Mouse (Mus musculus) embryonic facial prominence, embryonic 13.5 days (tissue): ENCODE results near the gene Mark1. TPM values are rescaled to one million over a fixed set of nuclear protein-coding genes. Genes with fewer than 3 reads are reported as not detected.

ENCODE experiments used
- ATAC-seq: fragments of 200-750 bp; cut with Nextera tagmentation; 2 replicates; pipeline ENCODE4 v1.8.0; 2017; ENCODE audit warnings: low read depth; ENCODE audit not compliant: insufficient number of reproducible peaks, insufficient read depth, low FRiP score, low TSS enrichment
- H3K27ac ChIP-seq: fragments of 300-500 bp; sonication (generic); 2 replicates; pipeline ENCODE4 v1.5.1; 2015; ENCODE audit warnings: moderate library complexity, mild to moderate bottlenecking, inconsistent platforms
- H3K27me3 ChIP-seq: fragments of 300-500 bp; sonication (generic); 2 replicates; pipeline ENCODE4 v1.6.1; 2015; ENCODE audit warnings: mild to moderate bottlenecking, inconsistent platforms
- H3K36me3 ChIP-seq: fragments of 300-500 bp; sonication (generic); 2 replicates; pipeline ENCODE4 v1.6.1; 2015; ENCODE audit warnings: mild to moderate bottlenecking, inconsistent platforms
- H3K4me1 ChIP-seq: fragments of 300-500 bp; sonication (generic); 2 replicates; pipeline ENCODE4 v1.6.1; 2015; ENCODE audit warnings: inconsistent platforms
- H3K4me2 ChIP-seq: fragments of 300-500 bp; sonication (generic); 2 replicates; pipeline ENCODE4 v1.6.1; 2015; ENCODE audit warnings: moderate library complexity, mild to moderate bottlenecking, inconsistent platforms
- H3K4me3 ChIP-seq: fragments of 300-500 bp; sonication (generic); 2 replicates; pipeline ENCODE4 v1.5.1; 2015; ENCODE audit warnings: mild to moderate bottlenecking, inconsistent platforms
- H3K9ac ChIP-seq: fragments of 300-500 bp; sonication (generic); 2 replicates; pipeline ENCODE4 v1.6.1; 2015; ENCODE audit warnings: mild to moderate bottlenecking, inconsistent platforms
- H3K9me3 ChIP-seq: fragments of 300-500 bp; sonication (generic); 2 replicates; pipeline ENCODE4 v1.6.1; 2016; ENCODE audit warnings: inconsistent platforms
- WGBS: fragments of 180-500 bp; shearing (Covaris S2); methylation state at CpG from one replicate; pipeline ENCODE4 v1.1.7; 2015; ENCODE audit warnings: mixed read lengths; 5-methylcytosine and 5-hydroxymethylcytosine counted together
- polyA plus RNA-seq: library from polyadenylated mRNA; unstranded; fragments of >200 nt; fragmentation: Nextera tagmentation; extraction: Ambion mirVana; gene quantifications from 2 replicates; pipeline ENCODE4 v1.2.1, GENCODE M21; 2015

Mark1 gene
- polyA plus RNA-seq, 1 experiment from 2014 or later, result 4.5 TPM

GRCm38 (mm10) chr1:184882281-184883268 is 116.8 kb downstream of the Mark1 start, which contains the start of gene C130074G19Rik:
TSS of gene C130074G19Rik (minus strand) at chr1:184883218.
- Histone ChIP-seq H3K36me3 (no peaks in the 10 kb centered on the region), H3K27me3 (peaks cover 52% of the 10 kb centered on the region), H3K27ac (no peak within 1 kb of the TSS), H3K4me3 (peak within 1 kb of the TSS; percentile 49), H3K9ac (peak within 1 kb of the TSS; percentile 69), H3K4me2 (peak within 1 kb of the TSS; percentile 87), H3K4me1 (peaks cover 15% of the 10 kb centered on the region), H3K9me3 (no peaks in the 10 kb centered on the region)
- WGBS, result 2% methylated on average over 77 of the region's 77 CpGs
- ATAC-seq, result peak; percentile 48; the same call in 1 of the 2 replicates

GRCm38 (mm10) chr1:184881861-184882260 is 117.5 kb downstream of the Mark1 start:
- Histone ChIP-seq H3K9me3 (no peaks in the 10 kb centered on the region), H3K4me1 (peaks cover 15% of the 10 kb centered on the region), H3K9ac (0 out of 2 replicates have a peak overlapping the region, but pooled peaks have one; percentile 69), H3K27ac (no peak overlapping the region), H3K4me3 (peak overlapping the region; percentile 49), H3K4me2 (peak overlapping the region; percentile 87), H3K27me3 (peaks cover 53% of the 10 kb centered on the region), H3K36me3 (no peaks in the 10 kb centered on the region)
- 69% methylated on average over 7 of the region's 7 CpGs for WGBS
- no peak for ATAC-seq

GRCm38 (mm10) chr1:184881211-184881610 is 118.2 kb downstream of the Mark1 start:
- H3K4me1 ChIP-seq, result peaks cover 15% of the 10 kb centered on the region
- no peak for ATAC-seq
- no peaks in the 10 kb centered on the region for H3K36me3 ChIP-seq
- no peaks in the 10 kb centered on the region for H3K9me3 ChIP-seq
- H3K4me2 ChIP-seq, result no peak overlapping the region
- peak overlapping the region; percentile 49; the same call in 1 of the 2 replicates for H3K4me3 ChIP-seq
- 89% methylated on average over 5 of the region's 5 CpGs for WGBS
- H3K27ac ChIP-seq, result no peak overlapping the region
- no peak overlapping the region for H3K9ac ChIP-seq
- peaks cover 53% of the 10 kb centered on the region for H3K27me3 ChIP-seq

- Histone ChIP-seq H3K4me2 (no peak overlapping the region), H3K27me3 (peaks cover 46% of the 10 kb centered on the region), H3K9ac (no peak overlapping the region), H3K9me3 (no peaks in the 10 kb centered on the region), H3K36me3 (no peaks in the 10 kb centered on the region), H3K4me3 (no peak overlapping the region), H3K4me1 (peaks cover 15% of the 10 kb centered on the region), H3K27ac (no peak overlapping the region)
- ATAC-seq, result no peak
- 73% methylated on average over 6 of the region's 6 CpGs for WGBS
Observed at GRCm38 (mm10) chr1:184878860-184879259, 120.5 kb downstream of the Mark1 start.

GRCm38 (mm10) chr1:184877306-184877705 is 122.1 kb downstream of the Mark1 start:
- no peak for ATAC-seq

GRCm38 (mm10) chr1:184873910-184874309 is 125.5 kb downstream of the Mark1 start:
- H3K4me3 ChIP-seq, result no peak overlapping the region
- ATAC-seq, result no peak
- no peak overlapping the region for H3K4me2 ChIP-seq
- H3K9ac ChIP-seq, result no peak overlapping the region
- 81% methylated on average over 11 of the region's 11 CpGs for WGBS
- H3K36me3 ChIP-seq, result no peaks in the 10 kb centered on the region
- peaks cover 17% of the 10 kb centered on the region for H3K4me1 ChIP-seq
- peaks cover 8% of the 10 kb centered on the region for H3K27me3 ChIP-seq
- no peak overlapping the region for H3K27ac ChIP-seq
- no peaks in the 10 kb centered on the region for H3K9me3 ChIP-seq

More at GRCm38 (mm10) chr1:184877306-184877705, 122.1 kb downstream of the Mark1 start:
- Histone ChIP-seq H3K4me2 (no peak overlapping the region), H3K27ac (no peak overlapping the region), H3K9me3 (no peaks in the 10 kb centered on the region), H3K27me3 (peaks cover 30% of the 10 kb centered on the region), H3K36me3 (no peaks in the 10 kb centered on the region), H3K4me1 (peaks cover 3% of the 10 kb centered on the region), H3K4me3 (no peak overlapping the region), H3K9ac (no peak overlapping the region)
- 67% methylated on average over 2 of the region's 2 CpGs for WGBS

GRCm38 (mm10) chr1:184872069-184872819 is 127.1 kb downstream of the Mark1 start:
- H3K9ac ChIP-seq, result no peak overlapping the region
- H3K4me3 ChIP-seq, result no peak overlapping the region
- peaks cover 3% of the 10 kb centered on the region; the same call in 1 of the 2 replicates for H3K27me3 ChIP-seq
- no peaks in the 10 kb centered on the region for H3K9me3 ChIP-seq
- no peaks in the 10 kb centered on the region for H3K36me3 ChIP-seq
- no peak overlapping the region for H3K27ac ChIP-seq
- ATAC-seq, result no peak
- H3K4me2 ChIP-seq, result no peak overlapping the region
- H3K4me1 ChIP-seq, result peaks cover 26% of the 10 kb centered on the region
- 73% methylated on average over 7 of the region's 7 CpGs for WGBS

GRCm38 (mm10) chr1:184871506-184871905 is 127.9 kb downstream of the Mark1 start:
- H3K4me2 ChIP-seq, result no peak overlapping the region
- peaks cover 3% of the 10 kb centered on the region; the same call in 1 of the 2 replicates for H3K27me3 ChIP-seq
- WGBS, result 67% methylated on average over 1 of the region's 1 CpGs
- H3K9me3 ChIP-seq, result no peaks in the 10 kb centered on the region
- no peak overlapping the region for H3K4me3 ChIP-seq
- peaks cover 28% of the 10 kb centered on the region for H3K4me1 ChIP-seq
- H3K27ac ChIP-seq, result no peak overlapping the region
- no peak for ATAC-seq
- no peaks in the 10 kb centered on the region for H3K36me3 ChIP-seq
- no peak overlapping the region for H3K9ac ChIP-seq

GRCm38 (mm10) chr1:184870646-184871385 is 128.6 kb downstream of the Mark1 start:
- Histone ChIP-seq H3K27ac (no peak overlapping the region), H3K4me2 (no peak overlapping the region), H3K9ac (no peak overlapping the region), H3K36me3 (no peaks in the 10 kb centered on the region), H3K27me3 (peaks cover 3% of the 10 kb centered on the region; the same call in 1 of the 2 replicates), H3K9me3 (no peaks in the 10 kb centered on the region), H3K4me1 (peaks cover 28% of the 10 kb centered on the region), H3K4me3 (no peak overlapping the region)
- 73% methylated on average over 11 of the region's 11 CpGs for WGBS
- ATAC-seq, result no peak

- WGBS, result 63% methylated on average over 4 of the region's 4 CpGs
- Histone ChIP-seq H3K4me3 (no peak overlapping the region), H3K27ac (peak overlapping the region; percentile 55; the same call in 1 of the 2 replicates), H3K9me3 (no peaks in the 10 kb centered on the region), H3K27me3 (no peaks in the 10 kb centered on the region), H3K36me3 (no peaks in the 10 kb centered on the region), H3K4me1 (peaks cover 28% of the 10 kb centered on the region), H3K9ac (no peak overlapping the region), H3K4me2 (no peak overlapping the region)
- no peak for ATAC-seq
Observed at GRCm38 (mm10) chr1:184869939-184870565, 129.3 kb downstream of the Mark1 start.
